Mouse (Mus musculus) stomach, postnatal 0 days (tissue): ENCODE results near the gene Aldh1a2. TPM values are rescaled to one million over a fixed set of nuclear protein-coding genes. Genes with fewer than 3 reads are reported as not detected.

Experiments used
- ATAC-seq: fragments of 200-750 bp; cut with Nextera tagmentation; 2 replicates; pipeline ENCODE4 v1.8.0; 2017; ENCODE audit not compliant: low FRiP score, low TSS enrichment
- DNase-seq: peaks from one replicate; pipeline ENCODE4 v3.0.0-alpha.2; 2016; ENCODE audit warnings: low spot score
- H3K27ac ChIP-seq: fragments of 300-500 bp; sonication (generic); replicated peaks from 2 replicates; pipeline ENCODE4 v1.5.1; 2014; ENCODE audit warnings: mild to moderate bottlenecking, control low read depth
- H3K27me3 ChIP-seq: fragments of 300-500 bp; sonication (generic); 2 replicates; pipeline ENCODE4 v1.6.1; 2014; ENCODE audit warnings: low read length; ENCODE audit not compliant: control insufficient read depth, insufficient read depth
- H3K36me3 ChIP-seq: fragments of 300-500 bp; sonication (generic); 2 replicates; pipeline ENCODE4 v1.6.1; 2014; ENCODE audit warnings: low read length, mixed read lengths; ENCODE audit not compliant: control insufficient read depth, insufficient read depth
- H3K4me1 ChIP-seq: fragments of 300-500 bp; sonication (generic); replicated peaks from 2 replicates; pipeline ENCODE4 v1.6.1; 2014; ENCODE audit warnings: antibody characterized with exemption; ENCODE audit not compliant: control insufficient read depth, insufficient read depth
- H3K4me2 ChIP-seq: fragments of 300-500 bp; sonication (generic); replicated peaks from 2 replicates; pipeline ENCODE4 v1.6.1; 2014; ENCODE audit warnings: low read depth, mild to moderate bottlenecking, control low read depth, moderate library complexity
- H3K4me3 ChIP-seq: fragments of 300-500 bp; sonication (generic); 2 replicates; pipeline ENCODE4 v1.5.1; 2014; ENCODE audit warnings: low read depth, low read length, control low read depth
- H3K9ac ChIP-seq: fragments of 300-500 bp; sonication (generic); 2 replicates; pipeline ENCODE4 v1.6.1; 2014; ENCODE audit warnings: mild to moderate bottlenecking, low read length, control low read depth, mixed read lengths
- H3K9me3 ChIP-seq: fragments of 300-500 bp; sonication (generic); 2 replicates; pipeline ENCODE4 v1.6.1; 2016; ENCODE audit warnings: low read length; ENCODE audit not compliant: control insufficient read depth
- CTCF ChIP-seq: IDR thresholded peaks from 2 replicates; pipeline ENCODE4 v1.5.1; 2016; ENCODE audit warnings: antibody characterized with exemption, low read depth, mild to moderate bottlenecking, moderate library complexity
- EP300 ChIP-seq: optimal IDR thresholded peaks from 2 replicates; pipeline ENCODE3; 2016; ENCODE audit warnings: antibody characterized with exemption
- WGBS: fragments of 180-500 bp; shearing (Covaris S2); extraction: QIAGEN DNeasy Blood & Tissue Kit; methylation state at CpG from one replicate; pipeline ENCODE4 v1.1.7; 2014; 5-methylcytosine and 5-hydroxymethylcytosine counted together
- polyA plus RNA-seq: library from polyadenylated mRNA; unstranded; fragments of >200 nt; fragmentation: Nextera tagmentation; extraction: Ambion mirVana; gene quantifications from 2 replicates; pipeline ENCODE4 v1.2.1, GENCODE M21; 2015

Gene Aldh1a2
- polyA plus RNA-seq, 1 experiment from 2014 or later = 47.2 TPM

GRCm38 (mm10) chr9:71210870-71211269, 4.7 kb upstream of the Aldh1a2 start:
- H3K4me1 ChIP-seq = no peaks in the 10 kb centered on the region
- ATAC-seq (no peak), DNase-seq (peak; percentile 60)
- H3K4me3 ChIP-seq = no peak overlapping the region
- WGBS = 11% methylated on average over 2 of the region's 2 CpGs
- H3K27ac ChIP-seq = no peak overlapping the region
- no peaks in the 10 kb centered on the region for H3K9me3 ChIP-seq
- H3K4me2 ChIP-seq = no peak overlapping the region
- no peaks in the 10 kb centered on the region for H3K36me3 ChIP-seq
- no peaks in the 10 kb centered on the region; the same call in 1 of the 2 replicates for H3K27me3 ChIP-seq
- H3K9ac ChIP-seq = no peak overlapping the region
- TF ChIP-seq CTCF (peak; percentile 91), EP300 (no peak)

GRCm38 (mm10) chr9:71213636-71214035, 2.0 kb upstream of the Aldh1a2 start:
- no peak for ATAC-seq
- Histone ChIP-seq H3K36me3 (no peaks in the 10 kb centered on the region), H3K27ac (no peak overlapping the region), H3K9me3 (no peaks in the 10 kb centered on the region), H3K4me3 (no peak overlapping the region), H3K27me3 (no peaks in the 10 kb centered on the region; the same call in 1 of the 2 replicates), H3K9ac (no peak overlapping the region), H3K4me1 (no peaks in the 10 kb centered on the region), H3K4me2 (no peak overlapping the region)
- no peak for DNase-seq
- TF ChIP-seq CTCF = no peak
- TF ChIP-seq EP300 = no peak
- WGBS = 40% methylated on average over 4 of the region's 4 CpGs

GRCm38 (mm10) chr9:71216036-71216995, 727 bp downstream of the Aldh1a2 start:
- Histone ChIP-seq H3K4me1 (no peaks in the 10 kb centered on the region), H3K4me2 (peak overlapping the region; percentile 70), H3K27ac (no peak overlapping the region), H3K9me3 (no peaks in the 10 kb centered on the region), H3K9ac (peak overlapping the region; percentile 70), H3K27me3 (no peaks in the 10 kb centered on the region; the same call in 1 of the 2 replicates), H3K36me3 (no peaks in the 10 kb centered on the region), H3K4me3 (peak overlapping the region; percentile 53)
- TF ChIP-seq EP300 (no peak), CTCF (no peak)
- 2% methylated on average over 57 of the region's 57 CpGs for whole genome bisulfite sequencing
- DNase-seq (peak; percentile 39), ATAC-seq (peak; percentile 61)

GRCm38 (mm10) chr9:71216996-71217792, 1.6 kb downstream of the Aldh1a2 start:
- no peaks in the 10 kb centered on the region for H3K9me3 ChIP-seq
- no peaks in the 10 kb centered on the region; the same call in 1 of the 2 replicates for H3K27me3 ChIP-seq
- no peaks in the 10 kb centered on the region for H3K4me1 ChIP-seq
- no peaks in the 10 kb centered on the region for H3K36me3 ChIP-seq
- no peak for TF ChIP-seq EP300
- TF ChIP-seq CTCF = no peak
- H3K9ac ChIP-seq = no peak overlapping the region; the same call in 1 of the 2 replicates
- H3K27ac ChIP-seq = no peak overlapping the region
- DNase-seq (no peak), ATAC-seq (no peak)
- peak overlapping the region; percentile 53 for H3K4me3 ChIP-seq
- peak overlapping the region; percentile 70 for H3K4me2 ChIP-seq
- WGBS = 26% methylated on average over 20 of the region's 20 CpGs

GRCm38 (mm10) chr9:71217793-71218095, 2.2 kb downstream of the Aldh1a2 start:
- no peak overlapping the region for H3K27ac ChIP-seq
- H3K36me3 ChIP-seq = no peaks in the 10 kb centered on the region
- no peak for TF ChIP-seq EP300
- no peak for TF ChIP-seq CTCF
- no peak overlapping the region for H3K9ac ChIP-seq
- no peaks in the 10 kb centered on the region for H3K4me1 ChIP-seq
- ATAC-seq (no peak), DNase-seq (no peak)
- peak overlapping the region; percentile 53 for H3K4me3 ChIP-seq
- no peaks in the 10 kb centered on the region; the same call in 1 of the 2 replicates for H3K27me3 ChIP-seq
- 52% methylated on average over 5 of the region's 5 CpGs for whole genome bisulfite sequencing
- peak overlapping the region; percentile 18; the same call in 1 of the 2 replicates for H3K4me2 ChIP-seq
- H3K9me3 ChIP-seq = no peaks in the 10 kb centered on the region
